8 mouse cellular contexts compared by ENCODE assay signal in the genomic region with DNA sequence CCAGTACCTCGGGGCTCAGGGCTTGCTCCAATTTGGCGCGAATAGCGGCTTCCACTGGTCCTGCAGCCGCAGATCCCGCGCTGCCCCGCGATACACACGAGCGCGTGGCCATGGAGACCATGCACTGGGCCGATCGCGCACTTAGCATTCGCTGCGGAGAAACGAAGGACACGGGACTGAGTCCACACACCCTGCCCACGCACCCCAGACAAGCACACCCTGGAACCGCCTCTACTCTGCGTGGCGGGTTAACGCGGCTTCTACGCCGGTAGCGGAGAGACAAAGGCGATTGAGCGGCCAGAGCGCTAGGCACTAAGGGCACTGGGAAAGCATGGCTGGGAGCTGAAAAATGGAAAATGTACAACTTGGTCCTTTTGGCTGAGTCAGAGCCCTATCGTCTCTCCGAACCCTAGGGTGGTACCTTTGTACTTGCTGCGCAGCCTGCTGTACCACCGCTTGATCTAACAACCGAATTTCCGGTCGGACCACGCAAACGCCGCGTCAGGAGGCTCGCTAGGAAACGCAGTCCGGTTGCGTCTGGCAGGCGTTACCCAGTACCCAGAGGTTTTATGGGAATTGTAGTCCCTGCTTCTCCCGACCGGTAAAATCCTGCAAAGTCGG. TPM values are rescaled to one million over a fixed set of nuclear protein-coding genes. Genes with fewer than 3 reads are reported as not detected.
A peak's percentile ranks its signal among the peaks of the same experiment; 100 is the strongest.
DNase-seq lines count a peak whose midpoint lies in the region; ATAC-seq and TF ChIP-seq lines count a peak whose summit lies in the region.

No protein-coding gene starts in this region.

- WGBS in forebrain, embryonic 12.5 days: under 1% methylated on average over 50 of the region's 50 CpGs
- WGBS in liver, embryonic 15.5 days (ENCODE audit: insufficient replicate concordance): under 1% methylated on average over 50 of the region's 50 CpGs
- under 1% methylated on average over 50 of the region's 50 CpGs for WGBS in neural tube, embryonic 11.5 days

- peaks cover 1% of the 10 kb centered on the region for H3K4me1 ChIP-seq in ES-Bruce4 (ENCODE audit: control insufficient read depth, insufficient read depth, low read length)
- peaks cover 14% of the 10 kb centered on the region for H3K4me1 ChIP-seq in forebrain, embryonic 12.5 days
- H3K4me1 ChIP-seq in liver, embryonic 15.5 days (replicated peaks): peaks cover 31% of the 10 kb centered on the region
- H3K4me1 ChIP-seq in neural tube, embryonic 11.5 days (ENCODE audit: control insufficient read depth, insufficient read depth, low read length): peaks cover 5% of the 10 kb centered on the region

- no peaks in the 10 kb centered on the region for H3K27me3 ChIP-seq in ES-Bruce4 (ENCODE audit: control insufficient read depth, insufficient read depth, low read length, poor library complexity, severe bottlenecking)
- peaks cover 10% of the 10 kb centered on the region for H3K27me3 ChIP-seq in forebrain, embryonic 12.5 days
- H3K27me3 ChIP-seq in liver, embryonic 15.5 days: peaks cover 16% of the 10 kb centered on the region
- no peaks in the 10 kb centered on the region for H3K27me3 ChIP-seq in neural tube, embryonic 11.5 days (ENCODE audit: control insufficient read depth, insufficient read depth, low read length)

- peak; percentile 41; the same call in 1 of the 2 replicates for TF ChIP-seq EP300 in ES-Bruce4 (IDR thresholded peaks at IDR 0.05; ENCODE audit: insufficient read depth, low read depth, low read length)

- H3K27ac ChIP-seq in ES-Bruce4 (ENCODE audit: insufficient read depth, low read length): peak overlapping the region; percentile 47
- peak overlapping the region; percentile 94 for H3K27ac ChIP-seq in forebrain, embryonic 12.5 days
- H3K27ac ChIP-seq in liver, embryonic 15.5 days (replicated peaks): peak overlapping the region; percentile 90
- peak overlapping the region; percentile 95 for H3K27ac ChIP-seq in neural tube, embryonic 11.5 days (ENCODE audit: low read depth, low read length)

- DNase-seq in heart, postnatal 10 days: peak; percentile 89 to 91
- DNase-seq in kidney, postnatal 4 days: peak; percentile 88 to 93
- peak; percentile 90 for DNase-seq in neural tube, embryonic 11.5 days (ENCODE audit: low spot score)
- DNase-seq in telencephalon, adult 2 months (ENCODE audit: low read depth, low spot score): peak; percentile 96

- peak overlapping the region; percentile 61 for H3K9ac ChIP-seq in ES-Bruce4 (ENCODE audit: low read depth, poor library complexity, severe bottlenecking)
- peak overlapping the region; percentile 92 for H3K9ac ChIP-seq in forebrain, embryonic 12.5 days
- H3K9ac ChIP-seq in liver, embryonic 15.5 days: peak overlapping the region; percentile 73
- peak overlapping the region; percentile 95 for H3K9ac ChIP-seq in neural tube, embryonic 11.5 days (ENCODE audit: low read length)

- H3K9me3 ChIP-seq in ES-Bruce4 (replicated peaks; ENCODE audit: control insufficient read depth, insufficient read depth, low read length, poor library complexity, severe bottlenecking): no peaks in the 10 kb centered on the region
- H3K9me3 ChIP-seq in forebrain, embryonic 12.5 days: peaks cover 4% of the 10 kb centered on the region; the same call in 1 of the 2 replicates
- no peaks in the 10 kb centered on the region for H3K9me3 ChIP-seq in liver, embryonic 15.5 days (replicated peaks)
- no peaks in the 10 kb centered on the region for H3K9me3 ChIP-seq in neural tube, embryonic 11.5 days (ENCODE audit: control insufficient read depth, low read length)

- H3K4me2 ChIP-seq in forebrain, embryonic 12.5 days: peak overlapping the region; percentile 94
- peak overlapping the region; percentile 99 for H3K4me2 ChIP-seq in liver, embryonic 15.5 days
- peak overlapping the region; percentile 54 for H3K4me2 ChIP-seq in neural tube, embryonic 11.5 days (ENCODE audit: low read depth)

- intact Hi-C loops in heart, postnatal 10 days (cut with DNase I): no loop called here

- TF ChIP-seq POLR2A in ES-Bruce4 (IDR thresholded peaks at IDR 0.05; ENCODE audit: insufficient read depth, low read length): peak; percentile 94

- TF ChIP-seq CTCF in ES-Bruce4 (IDR thresholded peaks at IDR 0.05; ENCODE audit: low read depth, low read length): no peak

- H3K36me3 ChIP-seq in ES-Bruce4 (ENCODE audit: control insufficient read depth, insufficient read depth, low read length, poor library complexity, severe bottlenecking): no peaks in the 10 kb centered on the region
- H3K36me3 ChIP-seq in forebrain, embryonic 12.5 days (replicated peaks): peaks cover 4% of the 10 kb centered on the region; the same call in 1 of the 2 replicates
- no peaks in the 10 kb centered on the region for H3K36me3 ChIP-seq in liver, embryonic 15.5 days (replicated peaks)
- H3K36me3 ChIP-seq in neural tube, embryonic 11.5 days (ENCODE audit: control insufficient read depth, insufficient read depth, low read length): no peaks in the 10 kb centered on the region; the same call in 1 of the 2 replicates

- peak overlapping the region; percentile 85 for H3K4me3 ChIP-seq in ES-Bruce4 (ENCODE audit: low read depth, low read length)
- peak overlapping the region; percentile 64 for H3K4me3 ChIP-seq in forebrain, embryonic 12.5 days (replicated peaks)
- H3K4me3 ChIP-seq in liver, embryonic 15.5 days (replicated peaks): peak overlapping the region; percentile 73
- peak overlapping the region; percentile 63 for H3K4me3 ChIP-seq in neural tube, embryonic 11.5 days (ENCODE audit: low read depth, low read length)

- ATAC-seq in cerebellum, adult (ENCODE audit: insufficient number of reproducible peaks, low FRiP score, low TSS enrichment): peak; percentile 92
- ATAC-seq in forebrain, embryonic 12.5 days (ENCODE audit: low FRiP score): peak; percentile 95
- peak; percentile 85 for ATAC-seq in liver, embryonic 15.5 days (ENCODE audit: insufficient read depth)
- ATAC-seq in neural tube, embryonic 11.5 days (ENCODE audit: insufficient read depth, low FRiP score, low TSS enrichment): peak; percentile 97

RNA-seq across cellular contexts. Expression of gene Sv2a, which starts 16.3 kb away (rescaled TPM):
- polyA plus RNA-seq in ES-Bruce4 (2011; ENCODE audit: insufficient read depth, insufficient read length, low read depth, missing spikeins): 4.5 and 4.9 TPM in 2 replicates
- 22.9 and 24.3 TPM in 2 replicates for polyA plus RNA-seq in forebrain, embryonic 12.5 days (2016; fragmentation: Nextera tagmentation; extraction: Ambion mirVana)
- total RNA-seq in heart, postnatal 10 days (2021): 10 to 100 TPM; 13.7 to 14.0 TPM
- 0.23 and 0.26 TPM in 2 replicates for polyA plus RNA-seq in liver, embryonic 15.5 days (2015; fragmentation: Nextera tagmentation; extraction: Ambion mirVana)
- 14.1 and 14.5 TPM in 2 replicates for polyA plus RNA-seq in neural tube, embryonic 11.5 days (2014; fragmentation: Nextera tagmentation; extraction: Ambion mirVana)

RNA-seq across cellular contexts. Expression of gene Bola1, which starts 22.3 kb away (rescaled TPM):
- 18.1 and 27.8 TPM in 2 replicates for polyA plus RNA-seq in ES-Bruce4 (2011; ENCODE audit: insufficient read depth, insufficient read length, low read depth, missing spikeins)
- polyA plus RNA-seq in forebrain, embryonic 12.5 days (2016; fragmentation: Nextera tagmentation; extraction: Ambion mirVana): 72.2 and 77.9 TPM in 2 replicates
- total RNA-seq in heart, postnatal 10 days (2021): 10 to 100 TPM; 19.3 to 19.6 TPM
- polyA plus RNA-seq in liver, embryonic 15.5 days (2015; fragmentation: Nextera tagmentation; extraction: Ambion mirVana): 32.1 and 34.6 TPM in 2 replicates
- polyA plus RNA-seq in neural tube, embryonic 11.5 days (2014; fragmentation: Nextera tagmentation; extraction: Ambion mirVana): 63.3 and 70.4 TPM in 2 replicates

RNA-seq across cellular contexts. Expression of gene Hist2h2ab, which starts 22.4 kb away (rescaled TPM):
- not detected in 2 replicates for polyA plus RNA-seq in ES-Bruce4 (2011; ENCODE audit: insufficient read depth, insufficient read length, low read depth, missing spikeins)
- polyA plus RNA-seq in forebrain, embryonic 12.5 days (2016; fragmentation: Nextera tagmentation; extraction: Ambion mirVana): 1.1 and 1.7 TPM in 2 replicates
- 10 to 100 TPM; 10.6 to 14.9 TPM for total RNA-seq in heart, postnatal 10 days (2021)
- 0.40 and 0.58 TPM in 2 replicates for polyA plus RNA-seq in liver, embryonic 15.5 days (2015; fragmentation: Nextera tagmentation; extraction: Ambion mirVana)
- 2.4 TPM in 1 of 2 replicates, not detected in the other for polyA plus RNA-seq in neural tube, embryonic 11.5 days (2014; fragmentation: Nextera tagmentation; extraction: Ambion mirVana)

RNA-seq across cellular contexts. Expression of gene Hist2h2ac, which starts 23.4 kb away (rescaled TPM):
- 2.5 and 4.3 TPM in 2 replicates for polyA plus RNA-seq in ES-Bruce4 (2011; ENCODE audit: insufficient read depth, insufficient read length, low read depth, missing spikeins)
- polyA plus RNA-seq in forebrain, embryonic 12.5 days (2016; fragmentation: Nextera tagmentation; extraction: Ambion mirVana): 13.8 and 14.0 TPM in 2 replicates
- 100 to 1,000 TPM; 103 to 121 TPM for total RNA-seq in heart, postnatal 10 days (2021)
- polyA plus RNA-seq in liver, embryonic 15.5 days (2015; fragmentation: Nextera tagmentation; extraction: Ambion mirVana): 16.1 and 18.0 TPM in 2 replicates
- 7.8 and 12.7 TPM in 2 replicates for polyA plus RNA-seq in neural tube, embryonic 11.5 days (2014; fragmentation: Nextera tagmentation; extraction: Ambion mirVana)

RNA-seq across cellular contexts. Expression of gene Hist2h2be, which starts 23.7 kb away (rescaled TPM):
- polyA plus RNA-seq in ES-Bruce4 (2011; ENCODE audit: insufficient read depth, insufficient read length, low read depth, missing spikeins): 1.3 and 2.0 TPM in 2 replicates
- 14.9 and 15.4 TPM in 2 replicates for polyA plus RNA-seq in forebrain, embryonic 12.5 days (2016; fragmentation: Nextera tagmentation; extraction: Ambion mirVana)
- total RNA-seq in heart, postnatal 10 days (2021): 1 to 10 TPM; 4.6 to 5.9 TPM
- polyA plus RNA-seq in liver, embryonic 15.5 days (2015; fragmentation: Nextera tagmentation; extraction: Ambion mirVana): 6.5 and 7.7 TPM in 2 replicates
- 6.8 and 8.6 TPM in 2 replicates for polyA plus RNA-seq in neural tube, embryonic 11.5 days (2014; fragmentation: Nextera tagmentation; extraction: Ambion mirVana)

Comparison
In these comparisons a context has a peak if more than half of its experiments do, and no peak if none do; other contexts are left out.
1. Peak in every context shown above with its lines: DNase-seq, ATAC-seq, H3K4me3 ChIP-seq and H3K27ac ChIP-seq.